Mouse (Mus musculus): ENCODE data around the gene Trappc3. TPM values are rescaled to one million over a fixed set of nuclear protein-coding genes. Genes with fewer than 3 reads are reported as not detected.
A peak's percentile ranks its signal among the peaks of the same experiment; 100 is the strongest.

Trappc3 gene
- polyA plus RNA-seq, 1 experiment: 25.7 TPM

GRCm38 (mm10) chr4:126287302-126287995 lies 25.3 kb downstream of the Trappc3 start:
- H3K27me3 ChIP-seq (ENCODE audit: control insufficient read depth, insufficient read depth, low read length): peaks cover 16% of the 10 kb centered on the region
- TF ChIP-seq CTCF (IDR thresholded peaks at IDR 0.05; ENCODE audit: extremely low read depth, insufficient read depth, insufficient read length, insufficient replicate concordance) (no peak), POLR2A (IDR thresholded peaks at IDR 0.05; ENCODE audit: low read depth, low read length) (no peak)

GRCm38 (mm10) chr4:126288085-126288666 lies 26.1 kb downstream of the Trappc3 start:
- no peak for DNase-seq (ENCODE audit: low read depth in 1 of 2, low spot score in 2 of 2)
- no peaks in the 10 kb centered on the region for H3K36me3 ChIP-seq (ENCODE audit: control insufficient read depth, insufficient read depth, low read length)
- no peak overlapping the region for H3K27ac ChIP-seq (ENCODE audit: insufficient read depth, low read length)
- WGBS: 28% methylated on average over 17 of the region's 17 CpGs
- H3K4me1 ChIP-seq (ENCODE audit: control insufficient read depth, insufficient read depth, insufficient read length): peaks cover 7% of the 10 kb centered on the region
- TF ChIP-seq CTCF (IDR thresholded peaks at IDR 0.05; ENCODE audit: extremely low read depth, insufficient read depth, insufficient read length, insufficient replicate concordance): no peak
- TF ChIP-seq POLR2A (IDR thresholded peaks at IDR 0.05; ENCODE audit: low read depth, low read length): no peak
- H3K27me3 ChIP-seq (ENCODE audit: control insufficient read depth, insufficient read depth, low read length): peaks cover 16% of the 10 kb centered on the region
- no peak overlapping the region for H3K4me3 ChIP-seq (ENCODE audit: extremely low read depth, insufficient read depth, insufficient read length)

More at GRCm38 (mm10) chr4:126287302-126287995, 25.3 kb downstream of the Trappc3 start:
- no peaks in the 10 kb centered on the region for H3K36me3 ChIP-seq (ENCODE audit: control insufficient read depth, insufficient read depth, low read length)
- no peak overlapping the region for H3K27ac ChIP-seq (ENCODE audit: insufficient read depth, low read length)
- peaks cover 7% of the 10 kb centered on the region for H3K4me1 ChIP-seq (ENCODE audit: control insufficient read depth, insufficient read depth, insufficient read length)
- H3K4me3 ChIP-seq (ENCODE audit: extremely low read depth, insufficient read depth, insufficient read length): no peak overlapping the region; the same call in 1 of the 2 replicates
- no peak for DNase-seq (ENCODE audit: low read depth in 1 of 2, low spot score in 2 of 2)
- WGBS: 48% methylated on average over 11 of the region's 11 CpGs

DNA sequence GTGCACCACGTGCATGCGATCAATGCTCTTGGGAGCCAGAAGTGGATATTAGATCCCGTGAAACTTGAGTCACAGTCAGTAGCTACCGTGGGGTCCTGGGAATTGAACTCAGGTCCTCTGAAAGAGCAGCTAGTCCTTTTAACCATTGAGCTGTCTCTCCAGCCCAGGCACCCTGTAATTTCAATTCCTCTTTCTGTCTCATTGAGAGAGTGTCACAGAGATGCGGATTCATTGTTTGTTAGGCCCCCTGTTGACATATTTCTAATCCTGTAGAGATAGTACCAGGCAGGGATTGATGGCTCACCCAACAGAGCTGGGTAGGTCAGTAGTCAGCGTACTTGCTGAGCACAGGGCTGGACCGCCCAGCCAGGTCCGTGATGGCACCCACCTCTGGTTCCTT lies 28.2 kb downstream of the Trappc3 start:
- Histone ChIP-seq H3K4me3 (ENCODE audit: extremely low read depth, insufficient read depth, insufficient read length) (no peak overlapping the region), H3K4me1 (ENCODE audit: control insufficient read depth, insufficient read depth, insufficient read length) (peaks cover 7% of the 10 kb centered on the region), H3K36me3 (ENCODE audit: control insufficient read depth, insufficient read depth, low read length) (no peaks in the 10 kb centered on the region), H3K27ac (ENCODE audit: insufficient read depth, low read length) (no peak overlapping the region), H3K27me3 (ENCODE audit: control insufficient read depth, insufficient read depth, low read length) (peaks cover 16% of the 10 kb centered on the region)
- TF ChIP-seq CTCF (IDR thresholded peaks at IDR 0.05; ENCODE audit: extremely low read depth, insufficient read depth, insufficient read length, insufficient replicate concordance) (no peak), POLR2A (IDR thresholded peaks at IDR 0.05; ENCODE audit: low read depth, low read length) (no peak)
- WGBS: 81% methylated on average over 8 of the region's 8 CpGs
- no peak for DNase-seq (ENCODE audit: low read depth in 1 of 2, low spot score in 2 of 2)

DNA sequence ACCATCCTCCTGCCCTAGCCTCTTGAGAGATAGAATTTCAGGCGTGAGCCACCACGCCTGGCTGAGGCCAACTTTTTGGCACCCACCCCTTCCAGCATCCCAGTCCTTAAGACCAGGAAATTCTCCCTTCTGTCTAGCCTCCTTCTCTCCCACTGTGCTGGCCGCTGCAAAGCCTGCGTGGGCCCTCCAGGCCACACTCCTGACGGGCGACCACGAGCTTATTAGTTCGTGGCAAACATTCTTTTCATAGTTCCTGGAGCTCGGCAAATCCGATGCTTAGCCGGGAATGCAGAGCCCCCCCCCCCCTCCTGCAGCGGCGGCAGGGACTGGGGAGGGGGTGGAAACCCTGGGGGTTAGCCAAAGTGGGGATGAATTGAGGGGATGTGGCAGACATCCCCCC lies 29.1 kb downstream of the Trappc3 start:
- H3K4me1 ChIP-seq (ENCODE audit: control insufficient read depth, insufficient read depth, insufficient read length): peaks cover 5% of the 10 kb centered on the region
- H3K4me3 ChIP-seq (ENCODE audit: extremely low read depth, insufficient read depth, insufficient read length): no peak overlapping the region
- no peaks in the 10 kb centered on the region for H3K36me3 ChIP-seq (ENCODE audit: control insufficient read depth, insufficient read depth, low read length)
- H3K27me3 ChIP-seq (ENCODE audit: control insufficient read depth, insufficient read depth, low read length): peaks cover 13% of the 10 kb centered on the region
- TF ChIP-seq CTCF (IDR thresholded peaks at IDR 0.05; ENCODE audit: extremely low read depth, insufficient read depth, insufficient read length, insufficient replicate concordance): no peak
- TF ChIP-seq POLR2A (IDR thresholded peaks at IDR 0.05; ENCODE audit: low read depth, low read length): no peak
- DNase-seq (ENCODE audit: low read depth in 1 of 2, low spot score in 2 of 2): no peak
- 69% methylated on average over 13 of the region's 13 CpGs for WGBS
- H3K27ac ChIP-seq (ENCODE audit: insufficient read depth, low read length): no peak overlapping the region

DNA sequence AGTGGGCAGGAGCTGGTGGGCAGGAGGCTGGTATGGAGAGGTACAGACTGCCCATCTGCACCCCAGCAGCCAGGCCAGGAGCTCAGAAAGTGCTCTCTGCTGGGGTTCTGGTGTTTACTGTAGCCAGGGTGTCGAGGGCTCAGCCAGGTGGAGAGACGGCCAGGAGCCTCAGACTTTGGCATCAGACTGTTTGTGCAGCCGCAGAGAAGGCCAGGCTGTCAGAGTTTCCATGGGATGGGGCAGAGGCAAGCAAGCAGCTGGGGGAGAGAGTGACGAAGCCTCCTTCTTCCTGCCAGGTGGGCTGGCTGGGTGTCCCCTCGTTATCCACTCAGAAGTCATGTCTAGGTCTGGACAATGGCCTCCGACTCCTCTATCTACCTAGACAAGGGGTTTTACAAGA lies 33.0 kb downstream of the Trappc3 start:
- Histone ChIP-seq H3K27me3 (ENCODE audit: control insufficient read depth, insufficient read depth, low read length) (peaks cover 8% of the 10 kb centered on the region), H3K4me3 (ENCODE audit: extremely low read depth, insufficient read depth, insufficient read length) (no peak overlapping the region), H3K36me3 (ENCODE audit: control insufficient read depth, insufficient read depth, low read length) (no peaks in the 10 kb centered on the region), H3K27ac (ENCODE audit: insufficient read depth, low read length) (no peak overlapping the region), H3K4me1 (ENCODE audit: control insufficient read depth, insufficient read depth, insufficient read length) (peaks cover 2% of the 10 kb centered on the region; the same call in 1 of the 2 replicates)
- WGBS: 84% methylated on average over 6 of the region's 6 CpGs
- TF ChIP-seq CTCF (IDR thresholded peaks at IDR 0.05; ENCODE audit: extremely low read depth, insufficient read depth, insufficient read length, insufficient replicate concordance) (no peak), POLR2A (IDR thresholded peaks at IDR 0.05; ENCODE audit: low read depth, low read length) (no peak)
- no peak for DNase-seq (ENCODE audit: low read depth in 1 of 2, low spot score in 2 of 2)

- 58% methylated on average over 4 of the region's 4 CpGs for WGBS
- no peaks in the 10 kb centered on the region for H3K36me3 ChIP-seq (ENCODE audit: control insufficient read depth, insufficient read depth, low read length)
- TF ChIP-seq CTCF (IDR thresholded peaks at IDR 0.05; ENCODE audit: extremely low read depth, insufficient read depth, insufficient read length, insufficient replicate concordance) (no peak), POLR2A (IDR thresholded peaks at IDR 0.05; ENCODE audit: low read depth, low read length) (no peak)
- peaks cover 11% of the 10 kb centered on the region for H3K27me3 ChIP-seq (ENCODE audit: control insufficient read depth, insufficient read depth, low read length)
- H3K27ac ChIP-seq (ENCODE audit: insufficient read depth, low read length): no peak overlapping the region
- DNase-seq (ENCODE audit: low read depth in 1 of 2, low spot score in 2 of 2): no peak
- H3K4me1 ChIP-seq (ENCODE audit: control insufficient read depth, insufficient read depth, insufficient read length): peaks cover 5% of the 10 kb centered on the region
- no peak overlapping the region for H3K4me3 ChIP-seq (ENCODE audit: extremely low read depth, insufficient read depth, insufficient read length)
Observed at GRCm38 (mm10) chr4:126295937-126296336, 33.8 kb downstream of the Trappc3 start.

- Histone ChIP-seq H3K36me3 (ENCODE audit: control insufficient read depth, insufficient read depth, low read length) (no peaks in the 10 kb centered on the region), H3K4me1 (ENCODE audit: control insufficient read depth, insufficient read depth, insufficient read length) (peaks cover 9% of the 10 kb centered on the region), H3K4me3 (ENCODE audit: extremely low read depth, insufficient read depth, insufficient read length) (peak overlapping the region; percentile 33; the same call in 1 of the 2 replicates), H3K27ac (ENCODE audit: insufficient read depth, low read length) (no peak overlapping the region), H3K27me3 (ENCODE audit: control insufficient read depth, insufficient read depth, low read length) (peaks cover 16% of the 10 kb centered on the region)
- no peak for DNase-seq (ENCODE audit: low read depth in 1 of 2, low spot score in 2 of 2)
- TF ChIP-seq CTCF (IDR thresholded peaks at IDR 0.05; ENCODE audit: extremely low read depth, insufficient read depth, insufficient read length, insufficient replicate concordance) (no peak), POLR2A (IDR thresholded peaks at IDR 0.05; ENCODE audit: low read depth, low read length) (no peak)
- WGBS: 5% methylated on average over 34 of the region's 34 CpGs
Observed at GRCm38 (mm10) chr4:126296617-126297101, 34.5 kb downstream of the Trappc3 start.
